Comparison of ENCODE assay signal across 8 mouse cellular contexts in genomic region chr9:43210190-43210682, GRCm38 (mm10). TPM values are rescaled to one million over a fixed set of nuclear protein-coding genes. Genes with fewer than 3 reads are reported as not detected.
A peak's percentile ranks its signal among the peaks of the same experiment; 100 is the strongest.
DNase-seq lines count a peak whose midpoint lies in the region; ATAC-seq lines count a peak whose summit lies in the region.

TSS of gene Pou2f3 (minus strand) at chr9:43210369.

- no peaks in the 10 kb centered on the region for H3K9me3 ChIP-seq in embryonic facial prominence, embryonic 14.5 days (ENCODE audit: control insufficient read depth, low read length)
- no peaks in the 10 kb centered on the region for H3K9me3 ChIP-seq in midbrain, embryonic 10.5 days (replicated peaks)
- no peaks in the 10 kb centered on the region for H3K9me3 ChIP-seq in stomach, embryonic 14.5 days (ENCODE audit: control insufficient read depth, low read depth, low read length)

- ATAC-seq in embryonic facial prominence, embryonic 14.5 days (ENCODE audit: low read depth) = peak; percentile 72
- ATAC-seq in stomach, embryonic 14.5 days (ENCODE audit: insufficient number of reproducible peaks, insufficient read depth, low FRiP score, low read depth) = peak; percentile 70; the same call in 1 of the 2 replicates

- intact Hi-C loops in left cerebral cortex, postnatal 14 days (cut with DNase I) = loop anchor here (2.0 kb wide), 1 partner anchor 209 kb away; no protein-coding TSS in a partner anchor
- intact Hi-C loops in heart, postnatal 14 days (cut with DNase I) = loop anchor here (2.0 kb wide), 1 partner anchor 31 kb away; no protein-coding TSS in a partner anchor

- peaks cover 14% of the 10 kb centered on the region for H3K27me3 ChIP-seq in embryonic facial prominence, embryonic 14.5 days (replicated peaks; ENCODE audit: control insufficient read depth, insufficient read depth, low read length)
- H3K27me3 ChIP-seq in midbrain, embryonic 10.5 days (ENCODE audit: low read depth, poor library complexity, severe bottlenecking) = peaks cover 62% of the 10 kb centered on the region
- peaks cover 9% of the 10 kb centered on the region; the same call in 1 of the 2 replicates for H3K27me3 ChIP-seq in stomach, embryonic 14.5 days (ENCODE audit: control insufficient read depth, insufficient read depth, low read length)

- peak; percentile 20 to 25 for DNase-seq in left cerebral cortex, postnatal 14 days (ENCODE audit: low spot score in 2 of 2)
- no peak for DNase-seq in left cerebral cortex, adult 11 months (ENCODE audit: low spot score)
- peak; percentile 79 for DNase-seq in embryonic facial prominence, embryonic 14.5 days (ENCODE audit: low spot score)
- DNase-seq in heart, postnatal 14 days = peak; percentile 82 to 85
- DNase-seq in kidney, postnatal 25 days = peak; percentile 82 to 91
- peak; percentile 69 for DNase-seq in midbrain, embryonic 10.5 days (ENCODE audit: low spot score)
- no peak for DNase-seq in frontal cortex, postnatal 25 days (ENCODE audit: low spot score in 2 of 2)

- peak within 1 kb of the TSS; percentile 42; the same call in 1 of the 2 replicates for H3K27ac ChIP-seq in embryonic facial prominence, embryonic 14.5 days (replicated peaks; ENCODE audit: low read depth, low read length)
- H3K27ac ChIP-seq in midbrain, embryonic 10.5 days (replicated peaks) = peak within 1 kb of the TSS; percentile 65
- peak within 1 kb of the TSS; percentile 77 for H3K27ac ChIP-seq in stomach, embryonic 14.5 days (ENCODE audit: low read length)

- no peaks in the 10 kb centered on the region for H3K36me3 ChIP-seq in embryonic facial prominence, embryonic 14.5 days (ENCODE audit: control insufficient read depth, insufficient read depth, low read length)
- H3K36me3 ChIP-seq in midbrain, embryonic 10.5 days = no peaks in the 10 kb centered on the region
- no peaks in the 10 kb centered on the region for H3K36me3 ChIP-seq in stomach, embryonic 14.5 days (ENCODE audit: control insufficient read depth, insufficient read depth, low read length)

- H3K4me1 ChIP-seq in embryonic facial prominence, embryonic 14.5 days (ENCODE audit: control insufficient read depth, insufficient read depth, low read length) = peaks cover 14% of the 10 kb centered on the region
- peaks cover 30% of the 10 kb centered on the region for H3K4me1 ChIP-seq in midbrain, embryonic 10.5 days
- peaks cover 25% of the 10 kb centered on the region for H3K4me1 ChIP-seq in stomach, embryonic 14.5 days (ENCODE audit: control insufficient read depth, insufficient read depth, low read length)

- WGBS in embryonic facial prominence, embryonic 14.5 days = 2% methylated on average over 13 of the region's 13 CpGs
- WGBS in midbrain, embryonic 10.5 days = 1% methylated on average over 13 of the region's 13 CpGs
- WGBS in stomach, embryonic 14.5 days = 6% methylated on average over 13 of the region's 13 CpGs

- peak within 1 kb of the TSS; percentile 44 for H3K4me2 ChIP-seq in embryonic facial prominence, embryonic 14.5 days (ENCODE audit: low read depth, low read length)
- H3K4me2 ChIP-seq in stomach, embryonic 14.5 days (replicated peaks; ENCODE audit: low read depth, low read length) = peak within 1 kb of the TSS; percentile 27; the same call in 1 of the 2 replicates

- H3K9ac ChIP-seq in embryonic facial prominence, embryonic 14.5 days (ENCODE audit: low read depth, low read length) = peak within 1 kb of the TSS; percentile 40; the same call in 1 of the 2 replicates
- no peak within 1 kb of the TSS for H3K9ac ChIP-seq in stomach, embryonic 14.5 days (replicated peaks; ENCODE audit: low read depth, low read length)

- peak within 1 kb of the TSS; percentile 7; the same call in 1 of the 2 replicates for H3K4me3 ChIP-seq in embryonic facial prominence, embryonic 14.5 days (ENCODE audit: low read depth, low read length)
- H3K4me3 ChIP-seq in midbrain, embryonic 10.5 days = peak within 1 kb of the TSS; percentile 40
- no peak within 1 kb of the TSS for H3K4me3 ChIP-seq in stomach, embryonic 14.5 days (ENCODE audit: low read depth, low read length)

RNA-seq across cellular contexts. Expression of gene Pou2f3, which starts in this region (rescaled TPM):
- total RNA-seq in left cerebral cortex, postnatal 14 days (2021) = not detected
- polyA plus RNA-seq in embryonic facial prominence, embryonic 14.5 days (2014; fragmentation: Nextera tagmentation; extraction: Ambion mirVana) = 3.8 and 4.5 TPM in 2 replicates
- total RNA-seq in heart, postnatal 14 days (2021) = not detected
- polyA plus RNA-seq in midbrain, embryonic 10.5 days (2016; fragmentation: Nextera tagmentation; extraction: Ambion mirVana) = not detected in 2 replicates
- 0.27 and 0.71 TPM in 2 replicates for polyA plus RNA-seq in stomach, embryonic 14.5 days (2014; fragmentation: Nextera tagmentation; extraction: Ambion mirVana)

Comparison
In these comparisons a context has a peak if more than half of its experiments do, and no peak if none do; other contexts are left out.
1. Peak in DNase-seq in left cerebral cortex, postnatal 14 days; RNA of the gene not detected or under 1 TPM.
2. Peak in DNase-seq in heart, postnatal 14 days; RNA of the gene not detected or under 1 TPM.
3. Peak in DNase-seq, H3K4me3 ChIP-seq and H3K27ac ChIP-seq in midbrain, embryonic 10.5 days; RNA of the gene not detected or under 1 TPM.
4. Peak in ATAC-seq, H3K27ac ChIP-seq and H3K4me2 ChIP-seq in stomach, embryonic 14.5 days; RNA of the gene not detected or under 1 TPM.
5. DNase-seq: peak in embryonic facial prominence, embryonic 14.5 days (single experiment) and kidney, postnatal 25 days (2 of 2); none in left cerebral cortex, adult 11 months (single experiment) and frontal cortex, postnatal 25 days (0 of 2).
6. Peak in every context shown above with its lines, with median percentiles within 50 percentile points of each other: H3K27ac ChIP-seq.